ENCODE assay signal across 10 mouse cellular contexts in genomic region chr6:30551644-30552580, GRCm38 (mm10). TPM values are rescaled to one million over a fixed set of nuclear protein-coding genes. Genes with fewer than 3 reads are reported as not detected.
DNase-seq lines count a peak whose midpoint lies in the region; ATAC-seq and TF ChIP-seq lines count a peak whose summit lies in the region.
"Had no signal": no experiment of that assay in that cellular context is flagged by ENCODE, and none has a peak within 500 bp of the region (broad histone marks: within the 10 kb centered on the region; RNA-seq: fewer than 3 reads in every experiment).

No protein-coding gene starts in this region.

- H3K36me3 ChIP-seq in heart, postnatal 0 days (replicated peaks; ENCODE audit: control insufficient read depth, insufficient read depth, low read length): no peaks in the 10 kb centered on the region
- no peaks in the 10 kb centered on the region for H3K36me3 ChIP-seq in embryonic facial prominence, embryonic 11.5 days (replicated peaks; ENCODE audit: control insufficient read depth, insufficient read depth, low read depth, low read length)
- peaks cover 42% of the 10 kb centered on the region for H3K36me3 ChIP-seq in limb, embryonic 10.5 days

- H3K9ac ChIP-seq in heart, postnatal 0 days (replicated peaks; ENCODE audit: low read depth, low read length): no peak overlapping the region
- no peak overlapping the region for H3K9ac ChIP-seq in embryonic facial prominence, embryonic 11.5 days (replicated peaks; ENCODE audit: low read length)

- peak overlapping the region; percentile 3; the same call in 1 of the 2 replicates for H3K4me2 ChIP-seq in heart, postnatal 0 days (ENCODE audit: low read depth, low read length)
- no peak overlapping the region for H3K4me2 ChIP-seq in embryonic facial prominence, embryonic 11.5 days (ENCODE audit: low read depth, low read length)

- TF ChIP-seq EP300 in heart, postnatal 0 days (IDR thresholded peaks at IDR 0.05; ENCODE audit: low read depth): no peak

- intact Hi-C loops in heart, postnatal 25 days (cut with DNase I): no loop called here

- peak; percentile 13; the same call in 1 of the 2 replicates for ATAC-seq in heart, postnatal 0 days (ENCODE audit: insufficient read depth, low read depth)
- no peak for ATAC-seq in embryonic facial prominence, embryonic 11.5 days (replicated peaks; ENCODE audit: insufficient number of reproducible peaks, low FRiP score, low TSS enrichment, low read depth)

- H3K9me3 ChIP-seq in heart, postnatal 0 days (replicated peaks; ENCODE audit: control insufficient read depth, low read length): 0 out of 2 replicates have a peak, but pooled peaks cover 3% of the 10 kb centered on the region
- H3K9me3 ChIP-seq in embryonic facial prominence, embryonic 11.5 days (replicated peaks; ENCODE audit: control insufficient read depth, low read length): no peaks in the 10 kb centered on the region
- H3K9me3 ChIP-seq in limb, embryonic 10.5 days (replicated peaks): no peaks in the 10 kb centered on the region

- H3K27me3 ChIP-seq in heart, postnatal 0 days (ENCODE audit: control insufficient read depth, insufficient read depth, low read length): no peaks in the 10 kb centered on the region
- no peaks in the 10 kb centered on the region for H3K27me3 ChIP-seq in embryonic facial prominence, embryonic 11.5 days (ENCODE audit: control insufficient read depth, insufficient read depth, low read length)
- no peaks in the 10 kb centered on the region for H3K27me3 ChIP-seq in limb, embryonic 10.5 days (ENCODE audit: low read depth, poor library complexity, severe bottlenecking)

- no peak overlapping the region for H3K27ac ChIP-seq in heart, postnatal 0 days (ENCODE audit: low read depth)
- H3K27ac ChIP-seq in embryonic facial prominence, embryonic 11.5 days (replicated peaks; ENCODE audit: low read depth, low read length): peak overlapping the region; percentile 37
- peak overlapping the region; percentile 96 for H3K27ac ChIP-seq in limb, embryonic 10.5 days

- H3K4me3 ChIP-seq in heart, postnatal 0 days (ENCODE audit: low read depth, low read length): no peak overlapping the region
- no peak overlapping the region for H3K4me3 ChIP-seq in embryonic facial prominence, embryonic 11.5 days (ENCODE audit: low read depth, low read length)
- peak overlapping the region; percentile 28 for H3K4me3 ChIP-seq in limb, embryonic 10.5 days

- 0 out of 2 replicates have a peak, but pooled peaks have one; percentile 15 for TF ChIP-seq CTCF in heart, postnatal 0 days (IDR thresholded peaks at IDR 0.05; ENCODE audit: low read depth)

- H3K4me1 ChIP-seq in heart, postnatal 0 days (ENCODE audit: control insufficient read depth, insufficient read depth): peaks cover 8% of the 10 kb centered on the region; the same call in 1 of the 2 replicates
- H3K4me1 ChIP-seq in embryonic facial prominence, embryonic 11.5 days (ENCODE audit: control insufficient read depth, insufficient read depth, low read length): peaks cover 2% of the 10 kb centered on the region; the same call in 1 of the 2 replicates
- H3K4me1 ChIP-seq in limb, embryonic 10.5 days: peaks cover 89% of the 10 kb centered on the region

- 49% methylated on average over 23 of the region's 23 CpGs for WGBS in heart, postnatal 0 days
- 23% methylated on average over 23 of the region's 23 CpGs for WGBS in embryonic facial prominence, embryonic 11.5 days
- WGBS in limb, embryonic 10.5 days: 27% methylated on average over 23 of the region's 23 CpGs

- DNase-seq in heart, postnatal 0 days (ENCODE audit: low spot score): peak; percentile 62
- DNase-seq in heart, postnatal 25 days (ENCODE audit: low spot score): no peak
- DNase-seq in ZHBTc4 (ENCODE audit: low read depth, low spot score): peak; percentile 55
- peak; percentile 83 for DNase-seq in embryonic facial prominence, embryonic 11.5 days (ENCODE audit: low spot score)
- DNase-seq in limb, embryonic 10.5 days (ENCODE audit: low spot score): peak; percentile 60
- peak; percentile 35 for DNase-seq in retina, postnatal 7 days (ENCODE audit: low read depth, low spot score)
- no peak for DNase-seq in thymus, postnatal 0 days (ENCODE audit: low spot score)
- DNase-seq in heart, adult 11 months: no peak

RNA-seq across cellular contexts. Expression of gene Cpa2, which starts 10.5 kb away (rescaled TPM):
- total RNA-seq in heart, postnatal 0 days (2014; rRNA removed; ENCODE audit: low replicate concordance): not detected in 2 replicates
- polyA plus RNA-seq in heart, postnatal 0 days (2015; fragmentation: Nextera tagmentation; extraction: Ambion mirVana): 2.7 and 2.8 TPM in 2 replicates
- total RNA-seq in heart, postnatal 25 days (2021): not detected
- 9.1 and 10.5 TPM in 2 replicates for polyA plus RNA-seq in embryonic facial prominence, embryonic 11.5 days (2014; fragmentation: Nextera tagmentation; extraction: Ambion mirVana)
- polyA plus RNA-seq in limb, embryonic 10.5 days (2016; fragmentation: Nextera tagmentation; extraction: Ambion mirVana): 109 and 110 TPM in 2 replicates
- polyA plus RNA-seq in thymus, postnatal 0 days (2015; fragmentation: Nextera tagmentation; extraction: Ambion mirVana): 2.5 and 2.6 TPM in 2 replicates

RNA-seq across cellular contexts. Expression of gene Cpa4, which starts 16.3 kb away (rescaled TPM):
- 0.23 TPM in 1 of 2 replicates, not detected in the other for total RNA-seq in heart, postnatal 0 days (2014; rRNA removed; ENCODE audit: low replicate concordance)
- 0.30 and 0.46 TPM in 2 replicates for polyA plus RNA-seq in heart, postnatal 0 days (2015; fragmentation: Nextera tagmentation; extraction: Ambion mirVana)
- total RNA-seq in heart, postnatal 25 days (2021): not detected
- 1.4 TPM in 2 replicates for polyA plus RNA-seq in embryonic facial prominence, embryonic 11.5 days (2014; fragmentation: Nextera tagmentation; extraction: Ambion mirVana)
- 1.1 and 1.4 TPM in 2 replicates for polyA plus RNA-seq in limb, embryonic 10.5 days (2016; fragmentation: Nextera tagmentation; extraction: Ambion mirVana)
- 0.09 TPM in 1 of 2 replicates, not detected in the other for polyA plus RNA-seq in thymus, postnatal 0 days (2015; fragmentation: Nextera tagmentation; extraction: Ambion mirVana)
- total RNA-seq: layer of hippocampus, adult 18-20 months; MEL had no signal

RNA-seq across cellular contexts. Expression of gene Ssmem1, which starts 42.3 kb away (rescaled TPM):
- total RNA-seq in heart, postnatal 0 days (2014; rRNA removed; ENCODE audit: low replicate concordance): not detected in 2 replicates
- 0.08 TPM in 1 of 2 replicates, not detected in the other for polyA plus RNA-seq in heart, postnatal 0 days (2015; fragmentation: Nextera tagmentation; extraction: Ambion mirVana)
- total RNA-seq in heart, postnatal 25 days (2021): under 1 TPM in 1 of 2 experiments, not detected in 1; 0.25 TPM
- 0.15 and 0.36 TPM in 2 replicates for polyA plus RNA-seq in embryonic facial prominence, embryonic 11.5 days (2014; fragmentation: Nextera tagmentation; extraction: Ambion mirVana)
- polyA plus RNA-seq in limb, embryonic 10.5 days (2016; fragmentation: Nextera tagmentation; extraction: Ambion mirVana): 0.38 and 0.59 TPM in 2 replicates
- polyA plus RNA-seq in thymus, postnatal 0 days (2015; fragmentation: Nextera tagmentation; extraction: Ambion mirVana): 0.12 and 0.13 TPM in 2 replicates

RNA-seq across cellular contexts. Expression of gene Tmem209, which starts 42.3 kb away (rescaled TPM):
- total RNA-seq in heart, postnatal 0 days (2014; rRNA removed; ENCODE audit: low replicate concordance): 36.9 and 41.8 TPM in 2 replicates
- polyA plus RNA-seq in heart, postnatal 0 days (2015; fragmentation: Nextera tagmentation; extraction: Ambion mirVana): 10.9 and 13.1 TPM in 2 replicates
- total RNA-seq in heart, postnatal 25 days (2021): 1 to 10 TPM; 7.5 TPM
- polyA plus RNA-seq in embryonic facial prominence, embryonic 11.5 days (2014; fragmentation: Nextera tagmentation; extraction: Ambion mirVana): 44.1 TPM in 2 replicates
- 45.7 and 51.6 TPM in 2 replicates for polyA plus RNA-seq in limb, embryonic 10.5 days (2016; fragmentation: Nextera tagmentation; extraction: Ambion mirVana)
- polyA plus RNA-seq in thymus, postnatal 0 days (2015; fragmentation: Nextera tagmentation; extraction: Ambion mirVana): 34.4 and 38.4 TPM in 2 replicates

RNA-seq across cellular contexts. Expression of gene Cpa5, which starts 58.9 kb away (rescaled TPM):
- total RNA-seq in heart, postnatal 0 days (2014; rRNA removed; ENCODE audit: low replicate concordance): 0.46 and 1.6 TPM in 2 replicates
- polyA plus RNA-seq in heart, postnatal 0 days (2015; fragmentation: Nextera tagmentation; extraction: Ambion mirVana): 0.32 and 0.67 TPM in 2 replicates
- not detected for total RNA-seq in heart, postnatal 25 days (2021)
- 0.22 and 0.27 TPM in 2 replicates for polyA plus RNA-seq in embryonic facial prominence, embryonic 11.5 days (2014; fragmentation: Nextera tagmentation; extraction: Ambion mirVana)
- 0.23 and 0.35 TPM in 2 replicates for polyA plus RNA-seq in limb, embryonic 10.5 days (2016; fragmentation: Nextera tagmentation; extraction: Ambion mirVana)
- not detected in 2 replicates for polyA plus RNA-seq in thymus, postnatal 0 days (2015; fragmentation: Nextera tagmentation; extraction: Ambion mirVana)
- total RNA-seq: layer of hippocampus, adult 18-20 months; MEL had no signal

Comparison
In these comparisons a context has a peak if more than half of its experiments do, and no peak if none do; other contexts are left out.
1. DNase-seq: peak in heart, postnatal 0 days (single experiment), ZHBTc4 (single experiment), embryonic facial prominence, embryonic 11.5 days (single experiment), limb, embryonic 10.5 days (single experiment) and retina, postnatal 7 days (single experiment); none in heart, postnatal 25 days (single experiment), thymus, postnatal 0 days (single experiment) and heart, adult 11 months (single experiment).